Mouse (Mus musculus): ENCODE results near the gene Abcc2.

Gene Abcc2

DNA sequence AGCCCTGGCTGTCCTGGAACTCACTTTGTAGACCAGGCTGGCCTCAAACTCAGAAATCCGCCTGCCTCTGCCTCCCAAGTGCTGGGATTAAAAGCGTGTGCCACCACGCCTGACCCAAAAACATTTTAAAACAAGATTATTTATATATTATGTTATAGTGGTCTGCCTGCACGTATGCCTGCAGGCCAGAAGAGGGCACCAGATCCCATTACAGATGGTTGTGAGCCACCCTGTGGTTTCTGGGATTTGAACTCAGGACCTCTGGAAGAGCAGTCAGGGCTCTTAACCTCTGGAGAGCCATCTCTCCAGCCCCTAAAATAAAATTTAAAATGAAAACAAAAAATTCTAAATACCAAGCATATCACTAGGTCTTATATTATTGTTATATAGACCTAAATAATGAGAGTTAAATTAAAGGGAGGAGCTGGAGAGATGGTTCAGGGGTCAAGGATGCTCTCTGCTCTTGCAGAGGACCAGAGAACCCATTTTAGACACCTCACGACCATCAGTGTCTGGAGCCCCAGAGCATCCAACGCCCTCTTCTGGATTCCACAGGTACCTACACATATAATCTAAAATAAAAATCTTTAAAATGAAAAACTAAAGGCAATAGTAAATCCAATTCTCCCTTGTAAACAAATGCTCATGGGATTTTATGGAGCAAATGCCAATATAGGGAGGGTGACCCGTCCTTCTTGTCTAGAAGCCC, 71.0 kb downstream of the Abcc2 start:
- no peak for DNase-seq (ENCODE audit: low read depth)

DNA sequence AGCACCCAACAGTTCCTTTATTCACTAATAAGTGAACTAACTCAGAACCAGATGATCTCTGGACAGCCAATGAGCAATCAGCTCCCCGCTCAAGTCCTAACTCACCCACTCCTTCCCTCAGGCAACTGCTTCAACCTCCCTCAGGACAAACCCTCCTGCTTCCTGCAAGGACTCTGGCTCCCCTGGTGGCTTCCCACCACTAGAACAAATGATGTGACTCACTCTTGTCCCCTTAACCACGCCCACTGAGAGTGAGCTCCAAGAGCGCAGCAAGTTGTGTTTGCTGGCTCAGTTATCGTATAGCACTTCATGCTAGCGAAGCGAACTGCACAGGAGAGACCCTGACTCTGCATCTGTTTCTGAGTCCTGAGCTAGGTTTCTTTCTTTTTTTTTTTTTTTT, 75.4 kb downstream of the Abcc2 start:
- DNase-seq (ENCODE audit: low read depth): no peak

- DNase-seq (ENCODE audit: low read depth): no peak
These were observed 88.4 kb downstream of the Abcc2 start for GRCm38 (mm10) chr19:43870418-43870817.

DNA sequence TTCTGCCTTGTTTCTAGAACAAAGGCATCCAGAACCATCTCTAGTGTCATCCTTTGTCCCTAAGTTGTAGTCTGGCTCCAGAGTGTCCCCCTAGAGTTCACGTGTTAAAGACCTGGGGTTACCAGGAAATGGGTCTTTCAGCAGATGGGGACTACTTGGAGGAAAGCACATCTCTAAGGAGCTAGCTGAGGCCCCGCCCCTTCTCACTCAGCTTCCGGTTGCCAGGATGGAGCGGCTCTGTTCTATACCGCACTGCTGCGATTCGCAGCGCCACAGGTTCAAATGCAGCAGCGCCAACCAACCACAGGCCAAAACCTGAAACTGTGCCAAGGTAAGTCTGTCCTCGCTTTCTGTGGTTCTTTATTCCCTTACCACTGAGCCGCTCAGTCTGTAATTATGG, 92.4 kb downstream of the Abcc2 start:
- no peak for DNase-seq (ENCODE audit: low read depth)

- DNase-seq (ENCODE audit: low read depth): no peak
These were observed 94.0 kb downstream of the Abcc2 start for GRCm38 (mm10) chr19:43875996-43876395.

GRCm38 (mm10) chr19:43877364-43877763, 95.4 kb downstream of the Abcc2 start:
- DNase-seq (ENCODE audit: low read depth): no peak

GRCm38 (mm10) chr19:43878111-43879092, 96.4 kb downstream of the Abcc2 start:
- DNase-seq (ENCODE audit: low read depth): no peak

- DNase-seq (ENCODE audit: low read depth): no peak
These were observed 97.6 kb downstream of the Abcc2 start for GRCm38 (mm10) chr19:43879401-43880212.

GRCm38 (mm10) chr19:43880420-43880819, 98.4 kb downstream of the Abcc2 start:
- no peak for DNase-seq (ENCODE audit: low read depth)

DNA sequence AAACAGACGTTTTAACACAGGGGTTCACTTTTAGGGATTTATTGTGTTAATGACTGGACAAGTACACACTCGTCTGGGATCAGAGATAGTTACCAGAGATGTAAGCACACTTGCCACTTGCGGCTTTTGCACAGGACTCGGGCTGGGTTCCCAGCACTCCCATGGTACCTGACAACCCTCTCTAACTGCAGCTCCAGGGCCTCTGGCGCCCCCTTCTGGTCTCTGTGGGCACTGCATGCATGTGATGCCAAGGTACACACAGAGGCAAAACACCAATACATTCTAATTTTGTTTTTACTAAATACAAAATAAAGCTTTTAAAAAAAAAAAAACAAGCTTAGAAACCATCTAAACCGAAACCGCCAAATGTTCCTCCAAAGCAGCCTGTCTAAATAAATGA, 99.6 kb downstream of the Abcc2 start:
- no peak for DNase-seq (ENCODE audit: low read depth)

DNA sequence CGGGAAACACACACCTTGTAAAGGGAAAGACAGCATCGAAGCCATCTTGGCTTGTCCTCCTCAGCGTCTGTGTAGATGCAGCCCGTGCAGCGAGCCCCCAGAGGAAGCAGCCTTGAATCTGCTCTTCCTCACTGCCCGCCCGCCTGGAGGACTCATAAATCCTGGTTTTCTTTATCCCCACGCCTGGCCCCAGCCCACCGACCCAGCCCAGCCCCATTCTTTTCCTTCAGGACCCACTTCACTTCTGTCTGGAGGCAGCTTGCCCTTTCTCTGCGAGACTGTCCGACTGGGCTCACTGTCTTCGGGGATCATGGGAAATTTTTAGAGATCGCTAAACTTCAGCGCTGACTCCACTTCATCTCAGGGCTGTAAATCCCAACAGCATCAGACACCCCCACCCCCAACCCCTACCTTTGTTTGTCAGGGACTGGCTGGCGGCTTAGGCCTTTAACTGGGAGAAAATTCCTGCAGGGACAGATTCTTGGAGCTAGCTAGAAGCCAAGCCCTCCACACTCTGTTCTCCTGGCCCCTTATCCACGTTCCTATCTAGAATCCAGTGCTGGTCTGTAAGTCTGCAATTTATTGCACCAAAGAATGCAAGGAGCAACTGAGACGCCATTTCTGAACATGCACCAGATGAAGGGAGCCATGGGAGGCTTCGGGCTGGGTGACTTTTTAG, 101.0 kb downstream of the Abcc2 start:
- DNase-seq (ENCODE audit: low read depth): no peak

DNA sequence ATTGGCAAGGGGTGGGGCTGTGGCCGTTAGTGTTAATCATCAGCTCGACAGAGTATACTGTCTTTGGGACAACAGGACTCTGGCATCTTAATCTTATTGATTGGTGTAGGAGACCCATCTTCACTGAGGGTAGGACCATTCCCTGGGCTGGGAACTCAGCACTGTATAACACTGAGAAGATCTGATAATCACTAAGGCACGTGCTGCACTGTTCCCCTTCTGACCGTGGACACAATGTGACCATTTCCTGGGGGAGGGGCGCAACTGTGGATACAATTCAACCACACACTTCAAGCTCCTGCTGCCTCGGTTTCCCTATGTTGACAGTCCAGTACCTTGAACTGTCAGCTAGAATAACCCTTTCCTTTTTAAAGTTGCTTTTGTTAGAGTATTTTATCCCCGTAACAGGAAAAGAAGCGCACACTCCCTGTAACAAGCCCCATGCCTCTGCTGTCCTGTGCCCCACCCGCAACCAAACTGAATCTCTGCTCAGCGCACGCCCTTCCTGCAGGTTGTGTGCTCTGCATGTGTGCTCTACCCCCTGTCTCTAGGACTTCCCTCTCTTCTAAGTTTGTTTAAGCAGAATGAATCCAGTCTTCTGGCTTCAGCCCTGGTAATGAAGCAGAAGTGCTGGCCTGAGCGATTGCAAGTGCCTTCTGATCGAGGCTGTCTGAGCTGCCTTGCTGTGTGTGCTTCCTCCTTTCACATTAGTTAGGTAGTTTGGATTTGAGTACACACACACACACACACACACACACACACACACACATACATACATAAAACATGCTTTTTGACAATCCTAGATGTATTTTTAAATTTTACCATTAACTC, 102.9 kb downstream of the Abcc2 start:
- DNase-seq (ENCODE audit: low read depth): no peak

- no peak for DNase-seq (ENCODE audit: low read depth)
These were observed 104.5 kb downstream of the Abcc2 start for GRCm38 (mm10) chr19:43886371-43887099.

GRCm38 (mm10) chr19:43887242-43887641, 105.2 kb downstream of the Abcc2 start:
- DNase-seq (ENCODE audit: low read depth): no peak

DNA sequence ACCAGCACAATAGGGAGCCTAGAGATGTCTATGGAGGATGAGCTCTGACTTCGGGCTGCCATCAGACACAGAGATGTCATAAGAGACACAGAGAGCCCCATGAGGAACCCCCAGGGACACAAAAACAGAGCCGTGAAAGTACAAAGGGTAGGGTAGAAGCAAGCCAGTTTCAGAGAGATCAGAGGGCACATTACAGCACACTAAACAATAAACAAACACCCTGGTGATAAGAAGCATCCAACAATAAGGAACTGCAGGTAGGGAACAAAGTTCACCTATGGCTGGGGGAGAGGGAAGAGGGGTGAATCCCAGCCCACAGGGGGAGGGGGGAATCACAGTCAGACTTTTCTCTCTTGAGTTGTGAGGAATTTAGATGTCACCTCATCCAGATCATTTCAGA, 105.7 kb downstream of the Abcc2 start:
- DNase-seq (ENCODE audit: low read depth): no peak

All from c-Kit-positive CD71-positive TER-119-negative erythroid progenitor cells, embryonic 14.5 days (primary cell).